Mouse (Mus musculus) heart, embryonic 14.5 days (tissue): ENCODE results near the gene Mkrn2os. TPM values are rescaled to one million over a fixed set of nuclear protein-coding genes. Genes with fewer than 3 reads are reported as not detected.

Experiments
- ATAC-seq: fragments of 200-750 bp; cut with Nextera tagmentation; 2 replicates; pipeline ENCODE4 v1.8.0; 2017; ENCODE audit warnings: low read depth, moderate TSS enrichment; ENCODE audit not compliant: insufficient number of reproducible peaks, insufficient read depth, low FRiP score
- H3K27ac ChIP-seq, 2 experiments: fragments of 200-500 bp in 1 of 2; fragments of 300-500 bp in 1 of 2; sonication (generic) in 1 of 2; replicated peaks in 1 of 2; 2 replicates each; pipeline ENCODE4 v1.5.1; 2012 to 2014; ENCODE audit warnings: low read depth in 2 of 2, low read length in 2 of 2, control low read depth in 1 of 2, mild to moderate bottlenecking in 1 of 2, mixed read lengths in 1 of 2; ENCODE audit not compliant: control insufficient read depth in 1 of 2, insufficient read depth in 1 of 2
- H3K27me3 ChIP-seq: fragments of 300-500 bp; sonication (generic); 2 replicates; pipeline ENCODE4 v1.6.1; 2014; ENCODE audit warnings: mild to moderate bottlenecking, low read length, control low read depth; ENCODE audit not compliant: control insufficient read depth, insufficient read depth
- H3K36me3 ChIP-seq: fragments of 300-500 bp; sonication (generic); 2 replicates; pipeline ENCODE4 v1.6.1; 2014; ENCODE audit warnings: mild to moderate bottlenecking, control low read depth, low read length, mixed read lengths; ENCODE audit not compliant: control insufficient read depth, insufficient read depth
- H3K4me1 ChIP-seq, 2 experiments: fragments of 200-500 bp in 1 of 2; fragments of 300-500 bp in 1 of 2; sonication (generic) in 1 of 2; 2 replicates each; pipeline ENCODE4 v1.6.1; 2012 to 2014; ENCODE audit warnings: low read length in 2 of 2, control low read depth in 1 of 2, mixed read lengths in 1 of 2; ENCODE audit not compliant: control insufficient read depth in 2 of 2, insufficient read depth in 2 of 2
- H3K4me2 ChIP-seq: fragments of 300-500 bp; sonication (generic); 2 replicates; pipeline ENCODE4 v1.6.1; 2014; ENCODE audit warnings: mild to moderate bottlenecking, low read length
- H3K4me3 ChIP-seq, 2 experiments: fragments of 200-500 bp in 1 of 2; fragments of 300-500 bp in 1 of 2; sonication (generic) in 1 of 2; 2 replicates each; pipeline ENCODE4 v1.5.1; 2012 to 2014; ENCODE audit warnings: low read length in 2 of 2, mild to moderate bottlenecking in 2 of 2, control low read depth in 1 of 2, low read depth in 1 of 2, moderate library complexity in 1 of 2; ENCODE audit not compliant: control insufficient read depth in 1 of 2, insufficient read depth in 1 of 2
- H3K9ac ChIP-seq: fragments of 300-500 bp; sonication (generic); 2 replicates; pipeline ENCODE4 v1.6.1; 2014; ENCODE audit warnings: mild to moderate bottlenecking, low read length
- H3K9me3 ChIP-seq: fragments of 300-500 bp; sonication (generic); 2 replicates; pipeline ENCODE4 v1.6.1; 2016; ENCODE audit warnings: low read length, control low read depth; ENCODE audit not compliant: control insufficient read depth
- WGBS: fragments of 180-500 bp; shearing (Covaris S2); extraction: QIAGEN DNeasy Blood & Tissue Kit; methylation state at CpG from one replicate; pipeline ENCODE4 v1.1.7; 2014; 5-methylcytosine and 5-hydroxymethylcytosine counted together
- polyA plus RNA-seq: library from polyadenylated mRNA; unstranded; fragments of >200 nt; fragmentation: Nextera tagmentation; extraction: Ambion mirVana; gene quantifications from 2 replicates; pipeline ENCODE4 v1.2.1, GENCODE M21; 2014

The Mkrn2os gene
- polyA plus RNA-seq, 1 experiment from 2014 or later, result 0.42 TPM

GRCm38 (mm10) chr6:115595667-115596066, 3.3 kb upstream of the Mkrn2os start:
- no peak for ATAC-seq
- no peak overlapping the region for H3K4me2 ChIP-seq
- 59% methylated on average over 3 of the region's 3 CpGs for WGBS
- no peak overlapping the region for H3K9ac ChIP-seq
- no peaks in the 10 kb centered on the region for H3K36me3 ChIP-seq
- no peaks in the 10 kb centered on the region for H3K27me3 ChIP-seq
- no peaks in the 10 kb centered on the region; a peak in 1 of 4 replicates for H3K4me1 ChIP-seq
- no peaks in the 10 kb centered on the region for H3K9me3 ChIP-seq
- H3K27ac ChIP-seq, result no peak overlapping the region
- no peak overlapping the region for H3K4me3 ChIP-seq

- Histone ChIP-seq H3K4me1 (no peaks in the 10 kb centered on the region; a peak in 1 of 4 replicates), H3K36me3 (no peaks in the 10 kb centered on the region), H3K27me3 (no peaks in the 10 kb centered on the region), H3K9me3 (no peaks in the 10 kb centered on the region), H3K4me3 (no peak overlapping the region), H3K4me2 (no peak overlapping the region), H3K27ac (no peak overlapping the region), H3K9ac (no peak overlapping the region)
- 75% methylated on average over 3 of the region's 3 CpGs for WGBS
- ATAC-seq, result no peak
Measured at GRCm38 (mm10) chr6:115594463-115594862, 2.1 kb upstream of the Mkrn2os start.

- Histone ChIP-seq H3K4me1 (no peaks in the 10 kb centered on the region; a peak in 1 of 4 replicates), H3K9me3 (no peaks in the 10 kb centered on the region), H3K9ac (no peak overlapping the region), H3K4me2 (no peak overlapping the region), H3K4me3 (no peak overlapping the region), H3K27ac (no peak overlapping the region), H3K36me3 (no peaks in the 10 kb centered on the region), H3K27me3 (no peaks in the 10 kb centered on the region)
- 72% methylated on average over 4 of the region's 4 CpGs for WGBS
- no peak for ATAC-seq
Measured at GRCm38 (mm10) chr6:115593252-115593651, 876 bp upstream of the Mkrn2os start.

GRCm38 (mm10) chr6:115591692-115592359, 550 bp downstream of the Mkrn2os start:
- no peaks in the 10 kb centered on the region; a peak in 1 of 4 replicates for H3K4me1 ChIP-seq
- H3K9me3 ChIP-seq, result no peaks in the 10 kb centered on the region
- no peaks in the 10 kb centered on the region for H3K27me3 ChIP-seq
- H3K4me3 ChIP-seq, result no peak overlapping the region
- H3K36me3 ChIP-seq, result no peaks in the 10 kb centered on the region
- 84% methylated on average over 19 of the region's 19 CpGs for WGBS
- H3K27ac ChIP-seq, result no peak overlapping the region
- H3K4me2 ChIP-seq, result no peak overlapping the region
- H3K9ac ChIP-seq, result no peak overlapping the region
- no peak for ATAC-seq

- H3K4me3 ChIP-seq, result no peak overlapping the region
- WGBS, result 48% methylated on average over 10 of the region's 10 CpGs
- H3K27ac ChIP-seq, result peak overlapping the region; percentile 61 to 70; a peak in 3 of 4 replicates
- H3K9me3 ChIP-seq, result no peaks in the 10 kb centered on the region
- H3K27me3 ChIP-seq, result no peaks in the 10 kb centered on the region
- no peak overlapping the region; the same call in 1 of the 2 replicates for H3K9ac ChIP-seq
- H3K4me1 ChIP-seq, result peaks cover 2 to 6% of the 10 kb centered on the region in 2 experiments; a peak in 1 of 4 replicates
- H3K36me3 ChIP-seq, result no peaks in the 10 kb centered on the region
- ATAC-seq, result no peak
- H3K4me2 ChIP-seq, result peak overlapping the region; percentile 47
Measured at GRCm38 (mm10) chr6:115586321-115586720, 6.1 kb downstream of the Mkrn2os start.

GRCm38 (mm10) chr6:115584176-115584575, 8.2 kb downstream of the Mkrn2os start:
- Histone ChIP-seq H3K4me2 (no peak overlapping the region), H3K9ac (no peak overlapping the region), H3K9me3 (no peaks in the 10 kb centered on the region), H3K4me3 (no peak overlapping the region), H3K4me1 (peaks cover 2 to 6% of the 10 kb centered on the region in 2 experiments; a peak in 1 of 4 replicates), H3K27ac (no peak overlapping the region), H3K36me3 (peaks cover 12% of the 10 kb centered on the region; the same call in 1 of the 2 replicates), H3K27me3 (no peaks in the 10 kb centered on the region)
- no peak for ATAC-seq
- 78% methylated on average over 3 of the region's 3 CpGs for WGBS

- Histone ChIP-seq H3K27me3 (no peaks in the 10 kb centered on the region), H3K4me2 (no peak overlapping the region), H3K9me3 (no peaks in the 10 kb centered on the region), H3K4me1 (peaks cover 2 to 6% of the 10 kb centered on the region in 2 experiments; a peak in 1 of 4 replicates), H3K36me3 (peaks cover 17% of the 10 kb centered on the region), H3K9ac (no peak overlapping the region), H3K27ac (no peak overlapping the region), H3K4me3 (no peak overlapping the region)
- no peak for ATAC-seq
- WGBS, result 74% methylated on average over 6 of the region's 6 CpGs
Measured at GRCm38 (mm10) chr6:115583430-115584125, 8.8 kb downstream of the Mkrn2os start.
